Mouse (Mus musculus) cerebellum, adult 2 months (tissue): Measurements from ENCODE around the gene Cdkl2.

Experiments used
- CTCF ChIP-seq: fragments of 200-500 bp; IDR thresholded peaks from 2 replicates; pipeline ENCODE4 v1.5.1; 2011; ENCODE audit warnings: low read depth, mild to moderate bottlenecking, control low read depth, low read length, moderate library complexity, borderline replicate concordance; ENCODE audit not compliant: insufficient read depth
- POLR2A ChIP-seq: fragments of 200-500 bp; IDR thresholded peaks from 2 replicates; pipeline ENCODE4 v1.6.1; 2011; ENCODE audit warnings: low read length, control low read depth, borderline replicate concordance; ENCODE audit not compliant: insufficient read depth

DNA sequence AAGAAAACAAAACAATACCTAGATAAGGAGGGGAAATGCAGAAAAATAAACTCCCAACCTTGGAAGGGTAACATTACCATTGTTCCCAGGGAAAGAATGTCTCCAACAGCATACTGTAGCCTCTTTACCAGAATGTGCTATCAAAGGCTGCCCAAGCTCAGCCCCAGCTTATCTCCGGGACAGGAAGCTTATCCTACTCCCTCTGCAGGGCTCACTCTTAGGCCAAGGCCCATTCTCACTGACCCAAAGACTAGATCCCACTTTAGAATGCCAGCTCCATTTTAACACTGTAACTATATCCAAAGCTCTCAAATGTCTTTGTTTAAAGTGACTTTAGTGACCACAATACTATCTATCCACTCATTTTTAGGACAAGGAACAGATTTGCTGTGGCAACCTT, 35.6 kb upstream of the Cdkl2 start:
- TF ChIP-seq POLR2A = no peak
- TF ChIP-seq CTCF = no peak
